Mouse (Mus musculus) skeletal muscle tissue, adult 2 months (tissue): ENCODE results near the gene Pkd1l3.
A peak's percentile ranks its signal among the peaks of the same experiment; 100 is the strongest.

Experiments
- DNase-seq: peaks from one replicate; pipeline ENCODE4 v3.0.0-alpha.2; 2012; ENCODE audit warnings: low read depth, low spot score

The Pkd1l3 gene

DNA sequence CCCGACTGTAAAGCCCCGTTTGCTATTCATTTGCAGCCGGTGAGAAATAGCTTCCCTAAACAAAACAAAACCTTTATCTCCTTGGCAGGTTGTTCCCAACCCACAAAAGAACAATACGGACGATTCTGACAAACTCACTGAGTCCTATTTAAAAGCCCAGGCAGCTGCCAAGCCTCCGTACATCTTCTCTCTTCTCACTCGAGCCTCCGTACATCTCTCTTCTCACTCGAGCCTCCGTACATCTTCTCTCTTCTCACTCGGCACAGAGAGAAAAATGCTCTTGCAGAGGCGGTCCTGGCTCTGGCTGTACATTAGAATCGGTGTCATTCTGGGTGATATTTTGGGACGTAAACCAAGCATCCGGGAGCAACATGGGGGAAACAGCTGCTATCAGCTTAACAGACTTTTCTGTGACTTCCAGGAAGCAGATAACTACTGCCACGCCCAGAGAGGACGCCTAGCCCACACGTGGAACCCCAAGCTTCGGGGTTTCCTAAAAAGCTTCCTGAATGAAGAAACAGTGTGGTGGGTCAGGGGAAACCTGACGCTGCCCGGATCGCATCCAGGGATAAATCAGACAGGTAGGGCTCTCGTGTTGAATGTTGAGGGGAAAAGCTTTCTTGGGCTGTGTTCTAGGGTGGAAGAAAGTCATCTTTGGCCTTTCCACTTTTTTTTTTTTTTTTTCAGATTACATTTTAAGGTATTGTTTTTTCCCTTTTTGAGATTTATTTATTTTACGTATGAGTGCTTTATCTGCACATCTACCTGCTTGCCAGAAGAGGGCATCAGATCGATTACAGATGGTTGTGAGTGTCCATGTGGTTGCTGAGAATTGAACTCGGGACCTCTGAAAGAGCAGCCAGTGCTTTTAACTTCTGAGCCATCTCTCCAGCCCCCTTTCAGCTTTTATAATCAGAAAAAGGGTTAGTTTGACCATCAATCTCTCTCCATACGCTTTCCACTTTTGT is at the start of gene Pkd1l3:
TSS of gene Pkd1l3 (plus strand) at position 275 of the 968 bp plus-strand sequence.
- DNase-seq, result no peak

DNA sequence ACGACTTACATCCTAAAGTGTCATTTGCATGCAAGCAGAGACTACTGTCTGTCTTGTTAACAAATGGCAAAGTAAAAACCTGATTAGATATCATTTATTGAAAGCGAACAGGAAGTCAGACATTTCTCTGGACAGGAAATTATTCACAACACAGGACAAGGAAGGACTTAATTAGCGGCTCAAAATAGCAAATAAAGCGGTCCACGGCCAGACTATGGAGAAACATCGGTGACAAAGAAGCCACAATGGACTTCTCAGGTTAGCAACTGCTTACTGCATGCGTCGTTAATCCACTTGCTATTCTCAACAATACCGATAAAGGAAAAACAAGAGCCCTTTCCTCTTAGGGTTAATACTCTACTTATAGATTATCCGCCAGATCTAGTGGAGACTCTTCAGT is 49.6 kb upstream of the Pkd1l3 start:
- DNase-seq, result no peak

- DNase-seq, result peak; percentile 99
Measured at GRCm38 (mm10) chr8:109565498-109566333, 48.6 kb upstream of the Pkd1l3 start, which contains the start of the genes Dhx38 and Txnl4b. Dhx38 (minus strand) TSS chr8:109565861. Txnl4b (plus strand) TSS chr8:109565892.

DNA sequence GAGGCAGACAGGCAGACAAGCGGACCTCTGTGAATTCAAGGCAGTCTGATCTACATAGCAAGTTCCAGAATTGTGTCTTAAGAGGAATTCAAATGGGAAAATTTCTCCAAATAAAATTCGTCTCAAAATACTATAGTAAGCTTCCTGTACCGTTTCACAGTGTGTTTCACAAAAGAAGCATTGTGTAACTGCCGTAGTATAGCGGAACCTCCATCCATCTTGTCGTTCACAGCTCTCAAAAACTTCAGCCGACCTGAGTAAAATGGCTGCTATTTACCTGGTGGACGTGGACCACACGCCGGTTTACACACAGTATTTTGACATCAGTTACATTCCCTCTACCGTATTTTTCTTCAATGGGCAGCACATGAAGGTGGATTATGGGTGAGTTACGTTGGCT is 43.2 kb upstream of the Pkd1l3 start:
- DNase-seq, result no peak

DNA sequence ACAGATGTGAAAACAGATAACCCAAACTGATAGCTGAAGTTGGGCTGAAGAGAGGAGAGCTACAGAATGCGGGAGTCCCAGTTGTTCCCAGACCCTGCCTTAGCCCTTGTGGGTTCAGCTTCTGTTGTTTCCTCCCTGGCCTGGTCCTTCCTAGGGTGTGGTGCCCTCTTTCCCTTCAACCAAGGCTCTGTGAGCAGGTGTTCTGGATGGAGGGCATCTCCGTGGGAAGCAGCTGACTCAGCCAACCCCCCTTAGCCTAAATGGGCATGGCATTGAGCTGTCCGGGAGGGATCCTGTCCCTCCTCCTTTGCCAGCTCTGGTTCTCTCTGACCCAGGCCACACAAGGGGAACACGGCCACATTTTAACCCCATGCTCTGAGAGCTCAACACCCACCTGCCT is 38.0 kb upstream of the Pkd1l3 start:
- DNase-seq, result no peak

- no peak for DNase-seq
Measured at GRCm38 (mm10) chr8:109578900-109579301, 35.4 kb upstream of the Pkd1l3 start, which contains the start of gene Hp. Hp (minus strand) TSS chr8:109579172.

GRCm38 (mm10) chr8:109584293-109584692 is 30.0 kb upstream of the Pkd1l3 start:
- DNase-seq, result no peak

- DNase-seq, result no peak
Measured at GRCm38 (mm10) chr8:109584830-109585229, 29.5 kb upstream of the Pkd1l3 start.

DNA sequence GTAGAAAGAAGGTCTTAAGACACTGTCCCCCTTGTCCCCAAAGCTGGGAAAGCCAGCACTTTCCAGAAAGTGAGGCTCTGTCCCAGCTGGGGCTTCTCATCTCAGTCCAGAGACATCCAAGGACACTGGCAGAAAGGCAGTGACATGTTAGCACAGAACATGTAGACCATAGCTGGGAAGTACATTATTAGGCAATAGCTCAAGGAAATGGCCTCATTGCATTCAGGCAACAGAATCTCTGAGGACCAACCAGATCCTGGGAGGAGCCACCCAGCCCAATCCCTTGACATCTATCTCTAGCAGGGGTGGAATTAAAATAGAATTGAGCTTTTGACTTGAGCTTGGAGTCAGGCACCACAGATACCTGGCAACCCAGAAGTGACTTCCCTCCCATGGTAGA is 28.7 kb upstream of the Pkd1l3 start:
- DNase-seq, result no peak

DNA sequence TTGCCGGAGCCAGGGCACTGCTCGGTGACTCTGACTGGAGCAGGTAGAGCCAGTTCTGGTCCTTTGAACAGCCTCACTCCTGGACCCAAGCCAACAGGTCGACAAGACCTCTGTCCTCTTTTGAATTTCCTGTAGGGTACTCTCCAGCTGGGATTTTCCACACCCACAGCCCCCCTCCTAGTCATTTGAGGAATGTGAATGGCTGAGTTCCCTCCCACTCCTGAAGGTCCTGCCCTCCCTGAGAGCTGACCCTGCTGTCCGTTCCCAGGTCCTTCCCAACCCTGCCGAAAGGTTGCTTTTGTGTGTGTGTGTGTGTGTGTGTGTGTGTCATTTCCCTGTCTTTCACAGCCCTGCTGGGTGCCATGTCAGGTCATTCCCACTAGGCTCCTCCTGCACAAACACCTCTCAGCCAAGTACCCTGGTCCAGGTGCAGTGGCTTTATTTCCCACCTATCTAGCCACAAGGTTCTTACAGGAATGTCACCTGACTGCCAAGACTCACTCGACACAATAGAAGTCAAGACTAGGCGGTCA is 27.3 kb upstream of the Pkd1l3 start:
- no peak for DNase-seq

- no peak for DNase-seq
Measured at GRCm38 (mm10) chr8:109590901-109591300, 23.4 kb upstream of the Pkd1l3 start.

DNA sequence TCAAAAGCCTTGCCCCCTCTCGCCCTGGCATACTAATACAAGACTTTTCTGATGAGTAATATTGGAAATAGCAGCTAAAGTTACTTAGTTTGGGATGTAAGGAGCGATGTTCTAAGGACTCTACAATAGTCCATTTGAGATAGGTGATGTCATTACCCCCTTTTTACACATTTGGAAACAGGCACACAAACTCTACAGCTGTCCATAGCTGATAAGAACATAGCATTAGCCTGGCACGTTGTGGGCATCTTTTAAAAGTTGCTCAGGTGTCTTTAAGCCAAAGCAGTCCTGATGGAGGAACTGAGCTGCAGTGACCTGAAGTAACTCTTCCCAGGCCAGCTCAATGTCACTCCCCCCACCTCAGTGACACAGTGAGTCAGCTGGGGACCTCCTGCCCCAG is 22.9 kb upstream of the Pkd1l3 start:
- no peak for DNase-seq

DNA sequence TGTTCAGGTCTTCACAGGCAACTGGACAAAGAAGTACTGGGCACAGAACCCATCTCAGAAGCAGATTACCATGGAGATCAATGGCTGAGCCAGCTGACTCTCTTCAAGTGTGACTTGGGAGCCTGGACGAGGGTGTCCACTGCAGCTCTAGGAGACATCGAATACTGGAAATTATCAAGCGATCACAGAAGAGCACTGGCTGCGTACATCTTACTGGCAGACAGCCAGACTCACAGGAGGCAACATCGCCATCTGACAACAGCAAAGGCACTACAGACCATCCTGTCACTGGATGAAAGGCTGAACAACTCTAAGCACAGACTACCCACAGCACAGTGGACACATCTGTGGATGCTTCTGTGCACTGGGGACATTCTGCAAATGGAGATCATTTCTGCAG is 22.2 kb upstream of the Pkd1l3 start:
- no peak for DNase-seq

- no peak for DNase-seq
Measured at GRCm38 (mm10) chr8:109593117-109593788, 21.1 kb upstream of the Pkd1l3 start.

GRCm38 (mm10) chr8:109595854-109596253 is 18.5 kb upstream of the Pkd1l3 start:
- no peak for DNase-seq

DNA sequence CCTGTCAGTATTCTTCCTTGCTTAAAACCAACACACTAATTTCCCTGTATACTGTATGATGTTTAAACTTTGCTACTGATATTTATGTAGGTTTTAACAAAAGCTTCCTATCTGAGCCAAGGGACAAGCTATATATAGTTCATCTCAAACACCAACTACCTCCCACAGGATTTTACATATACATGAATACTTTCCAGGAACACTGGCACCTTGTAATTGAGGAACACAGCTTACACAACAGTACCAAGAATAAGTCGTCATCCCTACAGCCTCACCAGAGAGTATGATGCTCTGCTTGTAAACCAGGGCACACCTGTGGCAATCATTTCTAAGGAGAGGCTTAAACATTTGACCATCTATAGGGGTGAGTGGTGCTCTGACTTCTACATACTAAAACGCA is 7.6 kb upstream of the Pkd1l3 start:
- no peak for DNase-seq

GRCm38 (mm10) chr8:109607650-109608049 is 6.7 kb upstream of the Pkd1l3 start:
- no peak for DNase-seq

- DNase-seq, result peak; percentile 93
Measured at GRCm38 (mm10) chr8:109608271-109609152, 5.8 kb upstream of the Pkd1l3 start, which contains the start of gene Dhodh. Dhodh (minus strand) TSS chr8:109608673.

DNA sequence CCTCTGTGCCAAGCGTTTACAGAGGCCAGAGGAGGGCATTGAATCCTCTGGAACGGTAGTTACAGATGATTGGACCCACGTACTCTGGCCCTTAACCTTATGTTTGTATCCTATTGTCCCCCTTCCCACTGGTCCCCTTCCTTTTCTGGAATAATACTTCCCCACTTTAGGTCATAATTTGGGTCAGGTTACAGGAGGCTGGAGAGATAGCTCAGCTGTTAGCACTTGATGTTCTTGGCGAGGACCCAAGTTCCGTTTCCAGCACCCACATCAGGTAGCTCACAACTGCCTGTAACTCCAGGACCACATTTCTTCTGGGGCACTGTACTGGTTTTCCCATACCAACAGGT is 5.2 kb upstream of the Pkd1l3 start:
- DNase-seq, result peak; percentile 79

DNA sequence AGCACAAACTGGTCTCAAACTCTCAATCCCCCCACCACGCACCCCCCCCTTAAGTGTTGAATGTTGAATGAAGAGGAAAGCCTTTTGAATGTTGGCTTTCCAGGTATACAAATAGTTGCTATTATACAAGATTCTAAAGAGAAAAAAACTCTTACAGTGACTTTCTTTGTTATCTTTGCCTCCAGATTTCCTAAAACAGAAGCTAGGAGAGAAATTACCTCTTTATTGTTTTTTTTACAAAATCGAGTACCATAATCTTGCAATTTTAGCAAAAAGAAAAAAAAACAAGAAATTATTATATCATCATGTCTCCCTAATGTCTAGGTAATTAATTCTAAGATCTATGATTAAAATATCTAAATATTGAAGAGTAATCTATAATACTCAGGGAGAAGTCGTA is 1.3 kb downstream of the Pkd1l3 start:
- no peak for DNase-seq
